Mouse (Mus musculus) gastrocnemius, postnatal 36 days (tissue): Measurements from ENCODE around the gene 4930513O06Rik. TPM values are rescaled to one million over a fixed set of nuclear protein-coding genes. Genes with fewer than 3 reads are reported as not detected.

Experiments
- DNase-seq, 2 experiments: peaks; one replicate each; pipeline ENCODE4 v3.0.0; 2022
- intact Hi-C: fragments of 180-260 bp; cut with DNase I; formaldehyde crosslinking; loops from one replicate; pipeline ENCODE4 v1.15.1; 2025
- long read RNA-seq, 2 experiments: library from polyadenylated mRNA; stranded (forward); transcript quantifications; one replicate each; pipeline ENCODE4 v2.0.0; 2021
- total RNA-seq, 2 experiments: library from RNA; stranded (reverse); gene quantifications; 2 replicates each; pipeline ENCODE4 v1.2.3; 2021

4930513O06Rik gene
- total RNA-seq = not detected
- long read RNA-seq, experiment 1 = 0 reads
- long read RNA-seq, experiment 2 = 0 reads

GRCm38 (mm10) chrX:139085943-139086342 lies at the start of gene 4930513O06Rik:
4930513O06Rik (plus strand) TSS chrX:139086243.
- intact Hi-C loops = no loop called here
- DNase-seq = no peak

GRCm38 (mm10) chrX:139037666-139038065 lies 48.4 kb upstream of the 4930513O06Rik start:
- intact Hi-C loops = loop anchor here (10.0 kb wide), 1 partner anchor 67 kb away; no protein-coding TSS in a partner anchor
- DNase-seq = no peak

GRCm38 (mm10) chrX:139039314-139039713 lies 46.7 kb upstream of the 4930513O06Rik start:
- intact Hi-C loops = loop anchor here (10.0 kb wide), 1 partner anchor 65 kb away; no protein-coding TSS in a partner anchor
- no peak for DNase-seq

GRCm38 (mm10) chrX:139041148-139041547 lies 44.9 kb upstream of the 4930513O06Rik start:
- intact Hi-C loops = no loop called here
- DNase-seq = no peak

- no peak for DNase-seq
- intact Hi-C loops = no loop called here
These were observed 34.1 kb upstream of the 4930513O06Rik start for GRCm38 (mm10) chrX:139051976-139052375.

GRCm38 (mm10) chrX:139053149-139053548 lies 32.9 kb upstream of the 4930513O06Rik start:
- no peak for DNase-seq

GRCm38 (mm10) chrX:139064078-139064477 lies 22.0 kb upstream of the 4930513O06Rik start:
- intact Hi-C loops = no loop called here
- DNase-seq = no peak

More at GRCm38 (mm10) chrX:139053149-139053548, 32.9 kb upstream of the 4930513O06Rik start:
- intact Hi-C loops = no loop called here

GRCm38 (mm10) chrX:139078493-139078892 lies 7.5 kb upstream of the 4930513O06Rik start:
- DNase-seq = no peak

GRCm38 (mm10) chrX:139085077-139085476 lies 966 bp upstream of the 4930513O06Rik start, which contains the start of gene Serpina7:
Serpina7 (minus strand) TSS chrX:139085236.
- intact Hi-C loops = no loop called here
- DNase-seq = no peak

More at GRCm38 (mm10) chrX:139078493-139078892, 7.5 kb upstream of the 4930513O06Rik start:
- intact Hi-C loops = no loop called here

GRCm38 (mm10) chrX:139097197-139097596 lies 11.2 kb downstream of the 4930513O06Rik start:
- DNase-seq = no peak
- intact Hi-C loops = no loop called here

- intact Hi-C loops = no loop called here
- DNase-seq = no peak
These were observed 48.0 kb downstream of the 4930513O06Rik start for GRCm38 (mm10) chrX:139134031-139134430.

Other genes with a start within 250 kb of the 4930513O06Rik start
- under 1 TPM; 0.59 to 0.67 TPM for gene Nrk, start 171.8 kb upstream of the 4930513O06Rik start, total RNA-seq
- not detected for gene Serpina7, start 1.0 kb upstream of the 4930513O06Rik start, total RNA-seq
- gene 4933428M09Rik, start 93.0 kb downstream of the 4930513O06Rik start, total RNA-seq = not detected
- gene Mum1l1, start 123.8 kb downstream of the 4930513O06Rik start, total RNA-seq = 1 to 10 TPM; 3.2 to 4.2 TPM
- gene Trap1a, start 247.4 kb downstream of the 4930513O06Rik start, total RNA-seq = not detected